Mouse (Mus musculus) lung, adult 2 months (tissue): ENCODE measurements around the gene Klk1b5.

Experiments
- CTCF ChIP-seq: fragments of 200-500 bp; IDR thresholded peaks from 2 replicates; pipeline ENCODE4 v1.5.1; 2011; ENCODE audit warnings: mild to moderate bottlenecking, low read length, control low read depth; ENCODE audit not compliant: insufficient read depth
- POLR2A ChIP-seq: fragments of 200-500 bp; IDR thresholded peaks from 2 replicates; pipeline ENCODE4 v1.6.1; 2011; ENCODE audit warnings: low read depth, mild to moderate bottlenecking, control low read depth, low read length, borderline replicate concordance; ENCODE audit errors: extremely low read depth

DNA sequence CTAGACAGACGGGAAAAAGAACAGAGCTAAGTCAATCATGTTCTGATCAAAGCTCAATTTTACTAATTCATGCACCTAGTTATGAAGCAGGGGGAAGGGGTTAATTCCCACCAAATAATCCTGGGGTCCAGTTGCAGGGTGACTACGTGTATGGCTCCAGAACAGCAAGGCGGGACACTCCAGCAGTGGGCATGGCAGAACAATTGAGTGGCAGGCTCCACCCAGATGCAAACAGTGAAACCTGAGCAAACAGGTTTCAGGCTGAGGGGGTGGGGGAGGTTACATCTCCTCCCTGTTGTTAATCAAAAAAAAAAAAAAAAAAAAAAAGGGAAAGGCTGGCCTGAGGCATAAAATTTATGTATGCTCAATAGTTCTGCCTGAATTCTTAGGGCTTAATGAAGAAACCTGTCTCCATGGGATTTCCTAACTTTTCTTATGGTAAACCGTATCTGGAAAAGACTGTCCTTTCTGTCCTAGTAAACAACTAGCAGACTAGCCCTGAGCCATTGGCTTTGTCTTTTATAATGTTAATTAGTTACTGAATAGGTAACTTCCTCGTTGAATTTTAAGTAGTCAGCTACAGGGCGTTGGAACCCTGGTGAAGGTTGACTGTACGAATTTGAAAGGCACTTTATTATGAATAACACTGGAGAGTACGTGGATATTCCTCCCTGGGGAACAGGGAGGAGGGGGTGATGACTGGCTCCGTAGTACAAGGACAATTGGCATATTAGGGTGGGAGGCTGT, 36.3 kb upstream of the Klk1b5 start:
- TF ChIP-seq CTCF (no peak), POLR2A (no peak)
